Comparison of ENCODE assay signal across 33 mouse cellular contexts in genomic region chr4:57305644-57306043, GRCm38 (mm10). TPM values are rescaled to one million over a fixed set of nuclear protein-coding genes. Genes with fewer than 3 reads are reported as not detected.
A peak's percentile ranks its signal among the peaks of the same experiment; 100 is the strongest.
DNase-seq lines count a peak whose midpoint lies in the region; ATAC-seq and TF ChIP-seq lines count a peak whose summit lies in the region.
"Had no signal": no experiment of that assay in that cellular context is flagged by ENCODE, and none has a peak within 500 bp of the region (broad histone marks: within the 10 kb centered on the region; RNA-seq: fewer than 3 reads in every experiment).

No protein-coding gene starts in this region.

- peaks cover 4% of the 10 kb centered on the region; the same call in 1 of the 2 replicates for H3K4me1 ChIP-seq in forebrain, embryonic 14.5 days (ENCODE audit: control insufficient read depth, insufficient read depth, low read length)
- H3K4me1 ChIP-seq in forebrain, postnatal 0 days (ENCODE audit: insufficient read depth): peaks cover 4% of the 10 kb centered on the region; the same call in 1 of the 2 replicates
- peaks cover 5% of the 10 kb centered on the region for H3K4me1 ChIP-seq in midbrain, embryonic 11.5 days (ENCODE audit: control insufficient read depth, insufficient read depth, low read length)
- peaks cover 3% of the 10 kb centered on the region for H3K4me1 ChIP-seq in midbrain, embryonic 15.5 days
- peaks cover 7 to 21% of the 10 kb centered on the region in 2 experiments for H3K4me1 ChIP-seq in MEL (ENCODE audit: control insufficient read depth in 1 of 2, insufficient read depth in 2 of 2, low read length in 2 of 2)

- no peak overlapping the region for H3K4me3 ChIP-seq in forebrain, embryonic 14.5 days (ENCODE audit: low read depth, low read length)
- no peak overlapping the region for H3K4me3 ChIP-seq in forebrain, postnatal 0 days (ENCODE audit: low read depth, low read length)
- no peak overlapping the region for H3K4me3 ChIP-seq in midbrain, embryonic 11.5 days (ENCODE audit: low read depth, low read length)
- no peak overlapping the region for H3K4me3 ChIP-seq in midbrain, embryonic 15.5 days
- peak overlapping the region in 1 of 2 experiments; percentile 29; a peak in 3 of 4 replicates for H3K4me3 ChIP-seq in MEL (ENCODE audit: control insufficient read depth in 1 of 2, insufficient read depth in 1 of 2, low read depth in 2 of 2, low read length in 2 of 2)
- H3K4me3 ChIP-seq: erythroblast, embryonic 14.5 days; heart, embryonic 10.5 days; heart, embryonic 15.5 days; hindbrain, embryonic 15.5 days; kidney, embryonic 15.5 days; neural tube, embryonic 12.5 days had no signal

- H3K9ac ChIP-seq in forebrain, embryonic 14.5 days (ENCODE audit: low read length): no peak overlapping the region
- H3K9ac ChIP-seq in forebrain, postnatal 0 days: no peak overlapping the region
- H3K9ac ChIP-seq in midbrain, embryonic 11.5 days (ENCODE audit: low read length): no peak overlapping the region
- H3K9ac ChIP-seq in midbrain, embryonic 15.5 days: no peak overlapping the region
- H3K9ac ChIP-seq in MEL (ENCODE audit: control insufficient read depth, low read depth, low read length, poor library complexity, severe bottlenecking): peak overlapping the region; percentile 42
- H3K9ac ChIP-seq: heart, embryonic 15.5 days; hindbrain, embryonic 15.5 days; kidney, embryonic 15.5 days; liver, embryonic 14.5 days; neural tube, embryonic 12.5 days had no signal

- ATAC-seq in forebrain, embryonic 14.5 days: no peak
- no peak for ATAC-seq in forebrain, postnatal 0 days
- no peak for ATAC-seq in midbrain, embryonic 11.5 days (ENCODE audit: low FRiP score)
- ATAC-seq in midbrain, embryonic 15.5 days (replicated peaks): no peak
- ATAC-seq: inflammation-experienced regulatory T-cells, adult 6 months; Patski had no signal

- no peak overlapping the region for H3K4me2 ChIP-seq in forebrain, embryonic 14.5 days (ENCODE audit: low read length)
- no peak overlapping the region for H3K4me2 ChIP-seq in forebrain, postnatal 0 days (ENCODE audit: low read depth)
- no peak overlapping the region for H3K4me2 ChIP-seq in midbrain, embryonic 11.5 days
- H3K4me2 ChIP-seq in midbrain, embryonic 15.5 days: no peak overlapping the region
- H3K4me2 ChIP-seq: heart, embryonic 15.5 days; hindbrain, embryonic 15.5 days; kidney, embryonic 15.5 days; neural tube, embryonic 12.5 days had no signal

- no peak for TF ChIP-seq CTCF in forebrain, postnatal 0 days (IDR thresholded peaks at IDR 0.05; ENCODE audit: low read depth)
- TF ChIP-seq CTCF in MEL (IDR thresholded peaks at IDR 0.05 in 2 of 3, conservative IDR thresholded peaks at IDR 0.05 in 1 of 3; ENCODE audit: control insufficient read depth in 1 of 3, insufficient read depth in 1 of 3, low read depth in 2 of 3, low read length in 3 of 3, poor library complexity in 1 of 3, severe bottlenecking in 1 of 3): no peak

- H3K79me2 ChIP-seq in MEL (ENCODE audit: control insufficient read depth, insufficient read depth, low read length, poor library complexity): no peaks in the 10 kb centered on the region

- TF ChIP-seq EP300 in MEL (IDR thresholded peaks at IDR 0.05; ENCODE audit: low read depth in 1 of 2, low read length in 2 of 2): no peak

- no peaks in the 10 kb centered on the region for H3K9me3 ChIP-seq in forebrain, embryonic 14.5 days (replicated peaks; ENCODE audit: control insufficient read depth, low read length)
- H3K9me3 ChIP-seq in forebrain, postnatal 0 days (ENCODE audit: low read length): no peaks in the 10 kb centered on the region
- H3K9me3 ChIP-seq in midbrain, embryonic 11.5 days (ENCODE audit: control insufficient read depth, low read length): no peaks in the 10 kb centered on the region
- H3K9me3 ChIP-seq in midbrain, embryonic 15.5 days: no peaks in the 10 kb centered on the region
- H3K9me3 ChIP-seq in MEL (replicated peaks; ENCODE audit: insufficient read depth, low read length): no peaks in the 10 kb centered on the region
- H3K9me3 ChIP-seq: heart, embryonic 10.5 days; heart, embryonic 15.5 days; hindbrain, embryonic 15.5 days; kidney, embryonic 15.5 days; megakaryocyte, embryonic 14.5 days; neural tube, embryonic 12.5 days had no signal

- DNase-seq in forebrain, embryonic 14.5 days (ENCODE audit: low spot score): peak; percentile 13
- no peak for DNase-seq in forebrain, postnatal 0 days
- DNase-seq in midbrain, embryonic 11.5 days (ENCODE audit: low spot score, missing footprints): peak; percentile 72
- DNase-seq in MEL (ENCODE audit: low read depth, low spot score): peak; percentile 65
- peak; percentile 18 for DNase-seq in mesoderm, embryonic 11.5 days (ENCODE audit: low read depth, low spot score)
- no peak for DNase-seq in spleen, postnatal 36 days (ENCODE audit: low spot score in 2 of 2)
- no peak for DNase-seq in thymus, postnatal 10 days (ENCODE audit: low spot score in 2 of 2)
- DNase-seq: adrenal gland, postnatal 25 days; cerebellum, adult 2 months; cerebellum, postnatal 25 days; gastrocnemius, postnatal 14 days; heart, adult 11 months; kidney, adult 18-20 months; liver; lung, adult 2 months; lung, postnatal 4 days; midbrain, embryonic 14.5 days; right cerebral cortex, adult 18-20 months; spleen, adult 18-20 months; thymus, adult 18-20 months; thymus, postnatal 36 days had no signal

- no peak for TF ChIP-seq POLR2A in MEL (IDR thresholded peaks at IDR 0.05; ENCODE audit: control insufficient read depth in 1 of 2, insufficient read depth in 1 of 2, low read depth in 1 of 2, low read length in 2 of 2, poor library complexity in 1 of 2)

- no peaks in the 10 kb centered on the region for H3K36me3 ChIP-seq in forebrain, embryonic 14.5 days (ENCODE audit: control insufficient read depth, insufficient read depth, low read length)
- H3K36me3 ChIP-seq in forebrain, postnatal 0 days (ENCODE audit: insufficient read depth): no peaks in the 10 kb centered on the region
- H3K36me3 ChIP-seq in midbrain, embryonic 11.5 days (ENCODE audit: control insufficient read depth, insufficient read depth, low read length): no peaks in the 10 kb centered on the region
- no peaks in the 10 kb centered on the region for H3K36me3 ChIP-seq in midbrain, embryonic 15.5 days (replicated peaks)
- H3K36me3 ChIP-seq in MEL (ENCODE audit: control insufficient read depth in 1 of 2, insufficient read depth in 2 of 2, low read length in 2 of 2): peaks cover 0 to 16% of the 10 kb centered on the region in 2 experiments; a peak in 2 of 4 replicates
- H3K36me3 ChIP-seq: heart, embryonic 10.5 days; heart, embryonic 15.5 days; hindbrain, embryonic 15.5 days; kidney, embryonic 15.5 days; neural tube, embryonic 12.5 days had no signal

- 73% methylated on average over 7 of the region's 7 CpGs for WGBS in forebrain, embryonic 14.5 days
- 72% methylated on average over 7 of the region's 7 CpGs for WGBS in forebrain, postnatal 0 days
- WGBS in midbrain, embryonic 11.5 days: 78% methylated on average over 7 of the region's 7 CpGs
- WGBS in midbrain, embryonic 15.5 days: 66% methylated on average over 7 of the region's 7 CpGs

- no peaks in the 10 kb centered on the region for H3K27me3 ChIP-seq in forebrain, embryonic 14.5 days (replicated peaks; ENCODE audit: control insufficient read depth, insufficient read depth, low read length)
- no peaks in the 10 kb centered on the region; the same call in 1 of the 2 replicates for H3K27me3 ChIP-seq in forebrain, postnatal 0 days (ENCODE audit: insufficient read depth, low read length)
- H3K27me3 ChIP-seq in midbrain, embryonic 11.5 days (ENCODE audit: control insufficient read depth, insufficient read depth, low read length): peaks cover 14% of the 10 kb centered on the region
- H3K27me3 ChIP-seq in midbrain, embryonic 15.5 days (replicated peaks): peaks cover under 1% of the 10 kb centered on the region; the same call in 1 of the 2 replicates
- no peaks in the 10 kb centered on the region for H3K27me3 ChIP-seq in MEL (ENCODE audit: control insufficient read depth in 1 of 2, insufficient read depth in 2 of 2, low read length in 2 of 2)
- H3K27me3 ChIP-seq: hindbrain, embryonic 15.5 days; Patski had no signal

- no peak for TF ChIP-seq RAD21 in MEL (IDR thresholded peaks at IDR 0.05; ENCODE audit: low read depth, low read length)

- no peak overlapping the region for H3K27ac ChIP-seq in forebrain, embryonic 14.5 days (ENCODE audit: low read depth, low read length)
- H3K27ac ChIP-seq in forebrain, postnatal 0 days (ENCODE audit: low read depth, low read length): no peak overlapping the region
- no peak overlapping the region for H3K27ac ChIP-seq in midbrain, embryonic 11.5 days (ENCODE audit: low read depth, low read length)
- H3K27ac ChIP-seq in midbrain, embryonic 15.5 days: no peak overlapping the region
- H3K27ac ChIP-seq in MEL (ENCODE audit: control insufficient read depth, low read depth, low read length): peak overlapping the region; percentile 85
- H3K27ac ChIP-seq: heart, embryonic 10.5 days; heart, embryonic 15.5 days; hindbrain, embryonic 15.5 days; kidney, embryonic 15.5 days; liver, embryonic 14.5 days; neural tube, embryonic 12.5 days; stomach, postnatal 0 days had no signal

TF ChIP-seq in MEL, 35 proteins besides CTCF, POLR2A, EP300 and RAD21:
- TF ChIP-seq USF2 (IDR thresholded peaks at IDR 0.05; ENCODE audit: borderline replicate concordance in 1 of 2, insufficient read depth in 1 of 2, low read depth in 1 of 2, low read length in 2 of 2): no peak
- no peak for TF ChIP-seq MEF2A (IDR thresholded peaks at IDR 0.05; ENCODE audit: extremely low read depth, insufficient replicate concordance, low read depth, low read length, poor library complexity, severe bottlenecking)
- TF ChIP-seq HCFC1 (IDR thresholded peaks at IDR 0.05; ENCODE audit: low read depth, low read length): 0 out of 2 replicates have a peak, but pooled peaks have one; percentile 5
- TF ChIP-seq ETS1 (IDR thresholded peaks at IDR 0.05; ENCODE audit: low read depth, low read length): no peak
- TF ChIP-seq POLR2AphosphoS5 (IDR thresholded peaks at IDR 0.05; ENCODE audit: borderline replicate concordance, low read depth, low read length): no peak
- TF ChIP-seq SIN3A (IDR thresholded peaks at IDR 0.05; ENCODE audit: low read length): no peak

RNA-seq across cellular contexts. Expression of gene Ptpn3, which starts 4.0 kb away (rescaled TPM):
- 0.58 and 0.66 TPM in 2 replicates for polyA plus RNA-seq in forebrain, embryonic 14.5 days (2014; fragmentation: Nextera tagmentation; extraction: Ambion mirVana)
- 1.8 and 5.7 TPM in 2 replicates for total RNA-seq in forebrain, postnatal 0 days (2014; rRNA removed)
- 0.92 and 1.2 TPM in 2 replicates for polyA plus RNA-seq in forebrain, postnatal 0 days (2015; fragmentation: Nextera tagmentation; extraction: Ambion mirVana)
- polyA plus RNA-seq in midbrain, embryonic 11.5 days (2014; fragmentation: Nextera tagmentation; extraction: Ambion mirVana): 0.33 and 0.90 TPM in 2 replicates
- polyA plus RNA-seq in midbrain, embryonic 15.5 days (2015; fragmentation: Nextera tagmentation; extraction: Ambion mirVana): 2.3 and 2.8 TPM in 2 replicates
- total RNA-seq in MEL (2012; rRNA removed): 4.7 and 5.8 TPM in 2 replicates
- 1 to 10 TPM in 1 of 2 experiments, not detected in 1; 8.4 TPM for polyA plus RNA-seq in MEL (2012; ENCODE audit: insufficient read depth in 1 of 2, insufficient read length in 2 of 2, low read depth in 1 of 2, low replicate concordance in 2 of 2, missing spikeins in 1 of 2)
- polyA plus RNA-seq: erythroblast, embryonic 14.5 days had no signal

Comparison
In these comparisons a context has a peak if more than half of its experiments do, and no peak if none do; other contexts are left out.
1. DNase-seq: peak in forebrain, embryonic 14.5 days (single experiment), midbrain, embryonic 11.5 days (single experiment), MEL (single experiment) and mesoderm, embryonic 11.5 days (single experiment); none in forebrain, postnatal 0 days (single experiment), spleen, postnatal 36 days (0 of 2) and thymus, postnatal 10 days (0 of 2).